Mouse (Mus musculus) mammary gland, adult 2 months (tissue): ENCODE data around the gene C330007P06Rik. TPM values are rescaled to one million over a fixed set of nuclear protein-coding genes. Genes with fewer than 3 reads are reported as not detected.

Experiments
- polyA plus RNA-seq: library from polyadenylated mRNA; depleted of rRNA; stranded (reverse); fragments of >200 nt; gene quantifications from 2 replicates; pipeline ENCODE4 v1.2.3, GENCODE M21; 2012; ENCODE audit warnings: low replicate concordance; rRNA removed

C330007P06Rik gene
- polyA plus RNA-seq: 10.1 and 16.4 TPM in 2 replicates

DNA sequence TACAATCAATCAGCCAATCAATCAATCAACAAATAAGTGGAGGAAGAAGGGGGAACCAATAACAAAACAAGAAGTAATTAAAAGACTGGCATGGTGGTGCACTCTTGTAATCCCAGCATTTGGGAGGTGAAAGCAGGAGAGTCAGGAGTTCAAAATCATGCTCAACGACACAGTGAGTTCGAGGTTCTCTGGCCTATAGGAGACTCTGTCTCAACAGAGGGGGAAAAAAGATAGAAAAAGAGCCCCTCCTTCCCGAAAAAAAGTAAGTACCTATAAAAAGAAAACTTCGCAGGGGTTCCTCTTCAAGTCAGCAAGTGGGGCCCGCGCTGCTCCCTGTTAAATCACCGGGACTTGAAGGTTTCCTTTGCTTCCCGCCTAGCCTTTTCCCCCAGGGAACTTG is at the start of gene C330007P06Rik, which contains the start of gene Ube2a:
Gene C330007P06Rik (minus strand): TSS at position 347 of the 400 bp plus-strand sequence.
Gene Ube2a (plus strand): TSS at position 136 of the 400 bp plus-strand sequence.

DNA sequence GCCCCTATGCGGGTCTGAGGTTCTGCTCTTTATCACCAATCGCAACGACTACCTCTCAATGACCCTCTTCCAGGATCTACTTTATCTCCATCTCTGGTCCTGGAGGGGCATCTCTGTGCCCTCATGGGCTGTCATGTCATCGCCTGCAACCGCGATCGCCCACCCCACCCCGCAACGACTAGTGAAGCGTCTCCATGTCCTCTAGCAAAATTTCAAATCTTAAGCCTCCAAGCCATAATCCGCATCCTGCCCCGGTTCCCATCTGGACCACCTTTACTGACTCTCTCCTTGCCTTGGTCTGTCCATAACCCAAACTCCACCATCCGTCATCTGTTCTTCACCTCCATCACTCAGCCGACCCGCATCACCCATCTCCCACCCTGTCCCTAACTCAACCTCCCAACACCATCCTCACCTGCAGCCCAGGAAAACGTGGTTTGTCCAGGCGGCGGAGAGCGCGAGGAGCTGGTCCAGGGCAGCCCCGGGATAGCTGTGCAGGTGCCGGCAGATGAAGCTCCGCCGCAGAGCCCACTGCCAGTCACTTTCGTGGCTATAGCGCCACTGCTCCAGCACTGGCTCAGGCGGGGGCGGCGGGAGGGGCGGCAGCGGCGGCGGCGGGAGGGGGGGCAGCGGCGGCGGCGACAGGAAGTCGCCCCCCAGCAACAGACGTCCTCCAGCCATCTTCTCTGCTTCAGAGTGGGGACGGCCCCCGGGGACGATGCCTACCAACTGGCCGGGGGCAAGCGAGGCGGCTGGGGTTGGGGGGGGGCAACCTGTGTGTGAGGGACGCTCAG is 28.6 kb upstream of the C330007P06Rik start, which contains the start of gene Nkrf:
Gene Nkrf (minus strand): TSS at position 579 of the 794 bp plus-strand sequence.

DNA sequence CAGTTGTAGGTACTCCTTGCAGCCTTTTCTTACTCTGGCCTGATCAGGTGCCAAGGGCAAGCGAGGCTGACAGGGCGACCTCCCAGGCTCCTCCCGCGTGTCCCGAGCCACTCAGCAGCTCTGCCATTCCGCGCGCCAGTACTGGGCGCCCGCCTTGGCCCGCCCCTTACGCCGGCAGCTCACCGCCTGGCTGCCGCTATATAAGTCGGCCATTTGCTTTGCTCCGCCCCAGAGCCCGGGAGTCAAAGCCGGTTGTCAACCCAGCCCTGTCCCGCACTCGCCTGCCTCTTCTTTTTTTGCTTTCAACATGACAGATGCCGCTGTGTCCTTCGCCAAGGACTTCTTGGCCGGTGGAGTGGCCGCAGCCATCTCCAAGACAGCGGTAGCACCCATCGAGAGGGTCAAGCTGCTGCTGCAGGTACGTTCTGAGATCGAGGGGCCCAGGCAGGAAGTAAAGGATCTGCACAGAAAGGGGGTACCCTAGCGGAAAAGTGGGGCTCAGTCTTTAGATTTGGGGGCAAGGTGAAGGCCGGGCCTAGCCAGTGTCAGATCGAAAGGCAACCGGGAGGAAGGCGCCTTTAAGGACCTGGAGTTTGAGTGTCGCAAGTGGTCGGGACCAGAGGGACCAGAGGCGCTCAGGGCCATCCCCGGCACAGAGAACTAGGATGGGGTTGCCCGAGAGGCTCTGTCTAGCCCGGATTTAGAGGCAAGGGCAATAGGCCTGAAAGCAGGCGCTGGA is 78.3 kb downstream of the C330007P06Rik start, which contains the start of gene Slc25a5:
Gene Slc25a5 (plus strand): TSS at position 228 of the 739 bp plus-strand sequence.

Other genes starting within 250 kb of the C330007P06Rik start
- gene Akap17b, start 228.7 kb downstream of the C330007P06Rik start, polyA plus RNA-seq: 0.43 and 0.69 TPM in 2 replicates
- 1.7 and 2.3 TPM in 2 replicates for gene Slc25a43, start 130.5 kb downstream of the C330007P06Rik start, polyA plus RNA-seq
- gene Slc25a5, start 78.5 kb downstream of the C330007P06Rik start, polyA plus RNA-seq: 466 and 632 TPM in 2 replicates
- gene Ube2a, start 211 bp downstream of the C330007P06Rik start, polyA plus RNA-seq: 35.8 and 39.2 TPM in 2 replicates
- 0.31 and 1.1 TPM in 2 replicates for gene Nkrf, start 28.8 kb upstream of the C330007P06Rik start, polyA plus RNA-seq
- gene Sept6, start 117.7 kb upstream of the C330007P06Rik start, polyA plus RNA-seq: 13.2 and 29.8 TPM in 2 replicates
- gene Sowahd, start 174.7 kb upstream of the C330007P06Rik start, polyA plus RNA-seq: not detected in 2 replicates
- 42.2 and 119 TPM in 2 replicates for gene Rpl39, start 211.3 kb upstream of the C330007P06Rik start, polyA plus RNA-seq
- gene Upf3b, start 236.2 kb upstream of the C330007P06Rik start, polyA plus RNA-seq: 1.7 and 2.8 TPM in 2 replicates